Mouse (Mus musculus) liver, embryonic 14.5 days (tissue): ENCODE data around the gene Pkn1. TPM values are rescaled to one million over a fixed set of nuclear protein-coding genes. Genes with fewer than 3 reads are reported as not detected.

Experiments
- ATAC-seq: fragments of 200-750 bp; cut with Nextera tagmentation; 2 replicates; pipeline ENCODE4 v1.8.0; 2017; ENCODE audit warnings: moderate number of reproducible peaks, mild to moderate bottlenecking, moderate library complexity; ENCODE audit not compliant: insufficient read depth
- DNase-seq, 3 experiments: peaks; one replicate each; pipeline ENCODE4 v3.0.0-alpha.2; 2012 to 2013; ENCODE audit warnings: low read depth in 3 of 3, low spot score in 3 of 3
- H3K27ac ChIP-seq: fragments of 300-500 bp; sonication (generic); 2 replicates; pipeline ENCODE4 v1.5.1; 2014; ENCODE audit warnings: moderate library complexity, mild to moderate bottlenecking, control low read depth, inconsistent platforms
- H3K27me3 ChIP-seq: fragments of 300-500 bp; sonication (generic); 2 replicates; pipeline ENCODE4 v1.6.1; 2014; ENCODE audit warnings: mild to moderate bottlenecking, low read length, moderate library complexity; ENCODE audit not compliant: control insufficient read depth, insufficient read depth
- H3K36me3 ChIP-seq: fragments of 300-500 bp; sonication (generic); replicated peaks from 2 replicates; pipeline ENCODE4 v1.6.1; 2014; ENCODE audit warnings: low read depth; ENCODE audit not compliant: control insufficient read depth, insufficient read depth
- H3K4me1 ChIP-seq, 2 experiments: fragments of 200-500 bp in 1 of 2; fragments of 300-500 bp in 1 of 2; sonication (generic) in 1 of 2; replicated peaks; 2 replicates each; pipeline ENCODE4 v1.6.1; 2012 to 2014; ENCODE audit warnings: antibody characterized with exemption in 1 of 2, inconsistent platforms in 1 of 2, low read length in 1 of 2; ENCODE audit not compliant: control insufficient read depth in 2 of 2, insufficient read depth in 2 of 2
- H3K4me2 ChIP-seq: fragments of 300-500 bp; sonication (generic); 2 replicates; pipeline ENCODE4 v1.6.1; 2014; ENCODE audit warnings: low read depth, mild to moderate bottlenecking, control low read depth, moderate library complexity
- H3K4me3 ChIP-seq, 2 experiments: fragments of 200-500 bp in 1 of 2; fragments of 300-500 bp in 1 of 2; sonication (generic) in 1 of 2; 2 replicates each; pipeline ENCODE4 v1.5.1; 2012 to 2014; ENCODE audit warnings: low read depth in 2 of 2, low read length in 2 of 2, mild to moderate bottlenecking in 2 of 2, control low read depth in 1 of 2, inconsistent platforms in 1 of 2, moderate library complexity in 1 of 2; ENCODE audit not compliant: insufficient read depth in 1 of 2
- H3K9ac ChIP-seq: fragments of 300-500 bp; sonication (generic); replicated peaks from 2 replicates; pipeline ENCODE4 v1.6.1; 2014; ENCODE audit warnings: mild to moderate bottlenecking, control low read depth, moderate library complexity
- H3K9me3 ChIP-seq: fragments of 300-500 bp; sonication (generic); 2 replicates; pipeline ENCODE4 v1.6.1; 2016; ENCODE audit warnings: low read length, mixed read lengths; ENCODE audit not compliant: control insufficient read depth
- CTCF ChIP-seq: IDR thresholded peaks from 2 replicates; pipeline ENCODE4 v1.5.1; 2016; ENCODE audit warnings: antibody characterized with exemption, low read depth, control low read depth
- EP300 ChIP-seq: IDR thresholded peaks from 2 replicates; pipeline ENCODE4 v1.6.1; 2016; ENCODE audit warnings: antibody characterized with exemption, low read depth
- WGBS: fragments of 180-500 bp; shearing (Covaris S2); extraction: QIAGEN DNeasy Blood & Tissue Kit; methylation state at CpG from one replicate; pipeline ENCODE4 v1.1.7; 2014; ENCODE audit not compliant: insufficient replicate concordance; 5-methylcytosine and 5-hydroxymethylcytosine counted together
- polyA plus RNA-seq, 2 experiments: library from polyadenylated mRNA; depleted of rRNA in 1 of 2; stranded (reverse) in 1 of 2; unstranded in 1 of 2; fragments of >200 nt; fragmentation: Nextera tagmentation in 1 of 2; extraction: Ambion mirVana in 1 of 2; gene quantifications; 2 replicates each; pipeline versions ENCODE4 v1.2.1 to v1.2.3; 2012 to 2014

Gene Pkn1
- polyA plus RNA-seq, 2 experiments, result 6.9 to 9.5 TPM

DNA sequence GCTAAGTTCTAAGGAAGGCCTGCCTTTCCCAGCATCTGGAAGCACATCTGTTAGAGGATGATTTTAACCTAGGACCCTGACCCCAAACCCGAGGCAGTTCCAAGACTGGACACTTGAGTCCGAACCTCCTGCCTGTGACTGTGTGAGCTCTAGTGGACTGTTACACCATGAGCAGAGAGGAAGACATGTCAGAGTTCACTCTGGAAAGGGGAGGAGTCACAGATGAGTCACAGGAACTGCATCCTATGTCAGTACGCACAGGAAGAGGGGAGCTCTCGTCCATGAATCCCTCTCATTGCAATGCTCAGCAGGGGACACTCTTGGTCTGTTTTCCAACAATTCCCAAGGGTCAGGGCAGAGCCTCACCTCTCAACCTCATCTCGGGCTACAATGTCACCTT, 26.0 kb downstream of the Pkn1 start:
- Histone ChIP-seq H3K36me3 (no peaks in the 10 kb centered on the region; the same call in 1 of the 2 replicates), H3K4me2 (no peak overlapping the region), H3K9me3 (no peaks in the 10 kb centered on the region), H3K4me3 (no peak overlapping the region), H3K27me3 (no peaks in the 10 kb centered on the region; the same call in 1 of the 2 replicates), H3K9ac (no peak overlapping the region), H3K4me1 (no peaks in the 10 kb centered on the region; a peak in 1 of 4 replicates), H3K27ac (no peak overlapping the region)
- no peak for TF ChIP-seq EP300
- 70% methylated on average over 5 of the region's 5 CpGs for WGBS
- ATAC-seq, result no peak
- DNase-seq, result no peak

DNA sequence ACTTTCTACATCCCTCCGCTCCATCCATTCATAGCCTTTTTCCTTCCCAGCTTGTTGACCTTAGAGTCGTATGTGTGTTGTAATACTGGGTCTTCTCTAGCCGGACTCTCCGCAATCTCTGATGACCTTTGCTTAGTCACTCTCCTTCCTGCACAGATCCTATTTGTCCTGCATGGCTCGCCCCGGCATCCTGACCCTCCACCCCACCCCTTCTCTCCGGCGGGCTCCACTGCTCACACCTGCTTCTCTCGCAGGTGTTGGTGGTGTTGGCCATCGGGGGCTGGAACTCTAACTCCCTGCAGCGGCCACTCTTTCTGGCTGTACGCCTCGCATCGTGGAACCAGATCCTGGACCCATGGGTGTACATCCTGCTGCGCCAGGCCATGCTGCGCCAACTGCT, 30.0 kb downstream of the Pkn1 start:
- Histone ChIP-seq H3K4me2 (peak overlapping the region; percentile 55), H3K4me3 (no peak overlapping the region), H3K9ac (no peak overlapping the region), H3K27me3 (no peaks in the 10 kb centered on the region; the same call in 1 of the 2 replicates), H3K27ac (no peak overlapping the region), H3K9me3 (no peaks in the 10 kb centered on the region), H3K36me3 (no peaks in the 10 kb centered on the region; the same call in 1 of the 2 replicates), H3K4me1 (no peaks in the 10 kb centered on the region; a peak in 1 of 4 replicates)
- ATAC-seq, result peak; percentile 18; the same call in 1 of the 2 replicates
- DNase-seq, result no peak
- WGBS, result 77% methylated on average over 16 of the region's 16 CpGs
- TF ChIP-seq CTCF (no peak), EP300 (no peak)

DNA sequence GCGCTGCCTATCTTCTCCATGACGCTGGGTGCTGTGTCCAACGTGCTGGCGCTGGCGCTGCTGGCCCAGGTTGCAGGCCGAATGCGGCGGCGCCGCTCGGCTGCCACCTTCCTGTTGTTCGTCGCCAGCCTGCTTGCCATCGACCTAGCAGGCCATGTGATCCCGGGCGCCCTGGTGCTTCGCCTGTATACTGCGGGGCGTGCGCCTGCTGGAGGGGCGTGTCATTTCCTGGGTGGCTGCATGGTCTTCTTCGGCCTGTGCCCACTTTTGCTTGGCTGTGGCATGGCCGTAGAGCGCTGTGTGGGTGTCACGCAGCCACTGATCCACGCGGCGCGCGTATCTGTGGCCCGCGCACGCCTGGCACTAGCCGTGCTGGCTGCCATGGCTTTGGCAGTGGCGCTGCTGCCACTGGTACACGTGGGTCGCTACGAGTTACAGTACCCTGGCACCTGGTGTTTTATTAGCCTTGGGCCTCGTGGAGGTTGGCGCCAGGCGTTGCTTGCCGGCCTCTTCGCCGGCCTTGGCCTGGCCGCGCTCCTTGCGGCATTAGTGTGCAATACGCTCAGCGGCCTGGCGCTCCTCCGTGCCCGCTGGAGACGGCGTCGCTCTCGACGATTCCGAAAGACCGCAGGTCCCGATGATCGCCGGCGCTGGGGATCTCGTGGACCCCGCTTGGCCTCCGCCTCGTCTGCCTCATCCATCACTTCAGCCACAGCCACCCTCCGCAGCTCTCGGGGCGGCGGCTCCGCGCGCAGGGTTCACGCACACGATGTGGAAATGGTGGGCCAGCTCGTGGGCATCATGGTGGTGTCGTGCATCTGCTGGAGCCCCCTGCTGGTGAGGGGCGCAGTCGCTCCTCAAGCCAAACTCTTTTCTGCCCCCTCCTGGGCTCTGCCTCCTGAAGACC, 30.7 kb downstream of the Pkn1 start:
- ATAC-seq, result no peak; the same call in 1 of the 2 replicates
- H3K4me3 ChIP-seq, result peak overlapping the region in 1 of 2 experiments; percentile 31; a peak in 1 of 4 replicates
- no peaks in the 10 kb centered on the region; the same call in 1 of the 2 replicates for H3K27me3 ChIP-seq
- WGBS, result 42% methylated on average over 80 of the region's 80 CpGs
- no peaks in the 10 kb centered on the region; the same call in 1 of the 2 replicates for H3K36me3 ChIP-seq
- peak overlapping the region; percentile 55 for H3K4me2 ChIP-seq
- DNase-seq, result no peak
- no peaks in the 10 kb centered on the region; a peak in 1 of 4 replicates for H3K4me1 ChIP-seq
- no peak overlapping the region for H3K9ac ChIP-seq
- peak; percentile 81 for TF ChIP-seq CTCF
- TF ChIP-seq EP300, result no peak
- no peak overlapping the region for H3K27ac ChIP-seq
- no peaks in the 10 kb centered on the region for H3K9me3 ChIP-seq

DNA sequence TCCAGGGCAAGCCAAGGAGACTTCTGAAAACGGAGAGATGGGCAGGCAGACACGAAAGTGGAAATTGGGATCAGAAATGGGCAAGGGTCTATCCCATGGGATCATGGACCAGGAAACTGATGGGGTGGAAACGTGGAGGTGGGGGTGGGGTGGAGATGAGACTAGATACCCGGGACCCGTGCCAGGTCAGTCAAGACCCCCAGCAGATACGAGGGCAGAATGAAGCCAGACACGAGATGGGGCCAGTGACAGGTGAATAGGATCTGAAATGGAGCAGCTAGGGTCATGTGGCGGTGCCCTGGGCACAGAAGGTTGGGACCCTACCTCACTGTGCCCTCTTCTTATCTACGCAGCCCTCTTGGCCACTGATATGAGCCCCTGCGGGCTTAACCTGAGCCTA, 31.5 kb downstream of the Pkn1 start:
- H3K4me1 ChIP-seq, result no peaks in the 10 kb centered on the region; a peak in 2 of 4 replicates

DNA sequence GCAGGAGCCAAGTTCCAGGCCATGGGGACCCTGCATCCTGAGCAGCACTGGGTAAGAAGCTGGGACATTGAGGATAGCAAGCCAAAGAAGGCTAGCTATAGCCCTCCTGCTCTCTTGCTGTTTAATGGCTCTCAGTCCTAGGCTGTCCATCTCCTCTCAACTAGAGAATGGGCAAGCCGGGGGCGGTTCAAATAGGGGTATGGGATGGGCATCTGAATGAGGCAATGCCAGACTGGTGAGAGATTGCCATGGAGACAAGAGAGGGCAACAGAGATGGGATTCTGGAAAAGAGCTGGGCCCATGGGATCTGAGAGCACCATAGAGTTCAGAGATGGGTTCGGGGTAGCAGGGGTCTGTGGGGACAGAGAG, 32.1 kb downstream of the Pkn1 start:
- H3K9ac ChIP-seq, result no peak overlapping the region
- H3K27me3 ChIP-seq, result no peaks in the 10 kb centered on the region; the same call in 1 of the 2 replicates
- ATAC-seq, result no peak
- H3K4me1 ChIP-seq, result no peaks in the 10 kb centered on the region; a peak in 2 of 4 replicates
- WGBS, result 82% methylated on average over 3 of the region's 3 CpGs
- H3K4me3 ChIP-seq, result no peak overlapping the region
- H3K4me2 ChIP-seq, result no peak overlapping the region
- TF ChIP-seq CTCF (no peak), EP300 (no peak)
- no peak for DNase-seq
- H3K9me3 ChIP-seq, result no peaks in the 10 kb centered on the region
- H3K36me3 ChIP-seq, result no peaks in the 10 kb centered on the region
- H3K27ac ChIP-seq, result no peak overlapping the region

More for the DNA sequence above, 31.5 kb downstream of the Pkn1 start:
- no peak overlapping the region for H3K27ac ChIP-seq
- no peaks in the 10 kb centered on the region for H3K36me3 ChIP-seq
- no peak for ATAC-seq
- no peak overlapping the region for H3K4me3 ChIP-seq
- no peak overlapping the region for H3K4me2 ChIP-seq
- WGBS, result 62% methylated on average over 10 of the region's 10 CpGs
- H3K9me3 ChIP-seq, result no peaks in the 10 kb centered on the region
- no peak overlapping the region for H3K9ac ChIP-seq
- no peak for DNase-seq
- no peak for TF ChIP-seq EP300
- TF ChIP-seq CTCF, result no peak
- no peaks in the 10 kb centered on the region; the same call in 1 of the 2 replicates for H3K27me3 ChIP-seq
